Mouse (Mus musculus) hindbrain, postnatal 0 days (tissue): ENCODE data around the gene Cldn16. TPM values are rescaled to one million over a fixed set of nuclear protein-coding genes. Genes with fewer than 3 reads are reported as not detected.
A peak's percentile ranks its signal among the peaks of the same experiment; 100 is the strongest.

Experiments
- ATAC-seq: fragments of 200-750 bp; cut with Nextera tagmentation; 2 replicates; pipeline ENCODE4 v1.8.0; 2017; ENCODE audit warnings: mild to moderate bottlenecking, moderate TSS enrichment, moderate library complexity
- DNase-seq: peaks from one replicate; pipeline ENCODE4 v3.0.0-alpha.2; 2015; ENCODE audit warnings: low spot score
- H3K27ac ChIP-seq: fragments of 300-500 bp; sonication (generic); 2 replicates; pipeline ENCODE4 v1.5.1; 2014; ENCODE audit warnings: mild to moderate bottlenecking
- H3K27me3 ChIP-seq: fragments of 300-500 bp; sonication (generic); 2 replicates; pipeline ENCODE4 v1.6.1; 2014; ENCODE audit warnings: low read length, mixed read lengths; ENCODE audit not compliant: insufficient read depth
- H3K36me3 ChIP-seq: fragments of 300-500 bp; sonication (generic); 2 replicates; pipeline ENCODE4 v1.6.1; 2014; ENCODE audit warnings: low read length, mixed read lengths; ENCODE audit not compliant: insufficient read depth
- H3K4me1 ChIP-seq: fragments of 300-500 bp; sonication (generic); 2 replicates; pipeline ENCODE4 v1.6.1; 2014; ENCODE audit warnings: antibody characterized with exemption, low read length, mixed read lengths; ENCODE audit not compliant: insufficient read depth
- H3K4me2 ChIP-seq: fragments of 300-500 bp; sonication (generic); 2 replicates; pipeline ENCODE4 v1.6.1; 2014; ENCODE audit warnings: low read depth, mild to moderate bottlenecking, low read length, moderate library complexity, mixed read lengths
- H3K4me3 ChIP-seq: fragments of 300-500 bp; sonication (generic); 2 replicates; pipeline ENCODE4 v1.5.1; 2014; ENCODE audit warnings: low read length
- H3K9ac ChIP-seq: fragments of 300-500 bp; sonication (generic); replicated peaks from 2 replicates; pipeline ENCODE4 v1.6.1; 2014; ENCODE audit warnings: mild to moderate bottlenecking, low read length, moderate library complexity, mixed read lengths
- H3K9me3 ChIP-seq: fragments of 300-500 bp; sonication (generic); 2 replicates; pipeline ENCODE4 v1.6.1; 2016; ENCODE audit warnings: low read length, mixed read lengths
- CTCF ChIP-seq: IDR thresholded peaks from 2 replicates; pipeline ENCODE4 v1.5.1; 2016; ENCODE audit warnings: antibody characterized with exemption, control low read depth, low read depth
- WGBS: fragments of 180-500 bp; shearing (Covaris S2); extraction: QIAGEN DNeasy Blood & Tissue Kit; methylation state at CpG from one replicate; pipeline ENCODE4 v1.1.7; 2014; 5-methylcytosine and 5-hydroxymethylcytosine counted together
- polyA plus RNA-seq: library from polyadenylated mRNA; unstranded; fragments of >200 nt; fragmentation: Nextera tagmentation; extraction: Ambion mirVana; gene quantifications from 2 replicates; pipeline ENCODE4 v1.2.1, GENCODE M21; 2015
- total RNA-seq: library from RNA; depleted of rRNA; stranded (reverse); fragments of >200 nt; gene quantifications from 2 replicates; pipeline ENCODE4 v1.2.3, GENCODE M21; 2014; rRNA removed

Cldn16 gene
- total and polyA plus RNA-seq, 2 experiments from 2014 or later, result not detected

DNA sequence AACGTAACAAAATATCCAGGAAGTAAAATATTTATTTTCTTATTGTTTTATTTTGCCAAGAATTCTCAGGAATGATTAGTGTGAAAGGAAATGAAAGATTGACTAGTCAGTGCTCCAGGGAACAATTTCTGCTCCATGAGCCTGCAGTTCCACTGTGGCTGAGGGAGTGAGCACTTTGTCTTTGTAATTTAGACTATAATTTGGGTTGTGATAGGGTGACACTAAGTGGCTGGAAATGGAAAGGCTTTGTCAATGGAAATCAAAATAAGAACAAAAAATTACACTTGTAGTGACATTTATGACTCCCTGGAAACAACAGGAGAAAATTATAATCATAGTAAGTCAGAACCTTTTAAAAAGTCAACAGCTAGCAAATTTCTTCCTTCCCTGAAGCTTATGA lies 69.4 kb downstream of the Cldn16 start:
- 87% methylated on average over 1 of the region's 1 CpGs for whole genome bisulfite sequencing
- no peak overlapping the region for H3K4me2 ChIP-seq
- DNase-seq (peak; percentile 27), ATAC-seq (no peak)
- H3K4me3 ChIP-seq, result no peak overlapping the region
- no peaks in the 10 kb centered on the region for H3K27me3 ChIP-seq
- peak; percentile 28; the same call in 1 of the 2 replicates for TF ChIP-seq CTCF
- H3K4me1 ChIP-seq, result no peaks in the 10 kb centered on the region; the same call in 1 of the 2 replicates
- H3K27ac ChIP-seq, result no peak overlapping the region
- no peaks in the 10 kb centered on the region for H3K36me3 ChIP-seq
- H3K9me3 ChIP-seq, result no peaks in the 10 kb centered on the region
- H3K9ac ChIP-seq, result no peak overlapping the region

Other genes starting within 250 kb of the Cldn16 start
- gene Cldn1, start 91.3 kb upstream of the Cldn16 start, total RNA-seq, result 9.1 and 10.7 TPM in 2 replicates
- gene Cldn1, start 91.3 kb upstream of the Cldn16 start, polyA plus RNA-seq, result 8.8 and 9.0 TPM in 2 replicates
- gene Tmem207, start 63.6 kb downstream of the Cldn16 start, total RNA-seq, result not detected in 2 replicates
- gene Tmem207, start 63.6 kb downstream of the Cldn16 start, polyA plus RNA-seq, result 0.08 TPM in 1 of 2 replicates, not detected in the other
- 15.1 and 15.5 TPM in 2 replicates for gene Il1rap, start 118.6 kb downstream of the Cldn16 start, total RNA-seq
- 10.6 and 11.5 TPM in 2 replicates for gene Il1rap, start 118.6 kb downstream of the Cldn16 start, polyA plus RNA-seq